Mouse (Mus musculus) embryonic fibroblast, embryonic 13.5 days (primary cell): ENCODE measurements at regions not wholly inside any gene's neighbourhood (a gene's known extent, or its start where the extent isn't known, plus 50 kb on each side); places are given as distances from the start of the nearest gene placed in this dataset.

ENCODE experiments used
- CTCF ChIP-seq: IDR thresholded peaks from 2 replicates; pipeline ENCODE4 v1.5.1; 2011; ENCODE audit warnings: mild to moderate bottlenecking, control low read depth, low read length, moderate library complexity, borderline replicate concordance; ENCODE audit not compliant: insufficient read depth
- POLR2A ChIP-seq: IDR thresholded peaks from 2 replicates; pipeline ENCODE4 v1.6.1; 2011; ENCODE audit warnings: low read depth, mild to moderate bottlenecking, control low read depth, low read length, moderate library complexity

- TF ChIP-seq POLR2A (no peak), CTCF (no peak)
These were observed 87.1 kb upstream of the Sash1 start for GRCm38 (mm10) chr10:8972789-8973551.
